Mouse (Mus musculus): ENCODE data around the gene Ids.
A peak's percentile ranks its signal among the peaks of the same experiment; 100 is the strongest.
"Not testable (repeated sequence)": the region's sequence is repeated elsewhere in the genome, so short reads cannot be mapped to it uniquely, and the experiment has no call there.

Ids gene

GRCm38 (mm10) chrX:70364661-70365613, at the start of gene Ids:
Gene Ids (minus strand): TSS chrX:70365084.
- DNase-seq (ENCODE audit: low spot score in 2 of 2): peak; percentile 67 to 73

- not testable (repeated sequence) for DNase-seq (ENCODE audit: low spot score in 2 of 2)
Measured at GRCm38 (mm10) chrX:70392636-70393035, 27.8 kb upstream of the Ids start.

GRCm38 (mm10) chrX:70385962-70386351, 21.1 kb upstream of the Ids start:
- no peak for DNase-seq (ENCODE audit: low spot score in 2 of 2)

- peak; percentile 60 to 66 for DNase-seq (ENCODE audit: low spot score in 2 of 2)
Measured at GRCm38 (mm10) chrX:70385276-70385961, 20.5 kb upstream of the Ids start, which contains the start of gene 1110012L19Rik. Gene 1110012L19Rik (plus strand): TSS chrX:70385877.

GRCm38 (mm10) chrX:70384917-70385275, 20.0 kb upstream of the Ids start:
- DNase-seq (ENCODE audit: low spot score in 2 of 2): no peak

- DNase-seq (ENCODE audit: low spot score in 2 of 2): not testable (repeated sequence)
Measured at GRCm38 (mm10) chrX:70374469-70375110, 9.7 kb upstream of the Ids start.

GRCm38 (mm10) chrX:70369758-70370157, 4.9 kb upstream of the Ids start:
- DNase-seq (ENCODE audit: low spot score in 2 of 2): not testable (repeated sequence)

GRCm38 (mm10) chrX:70364202-70364601, 682 bp downstream of the Ids start:
- no peak for DNase-seq (ENCODE audit: low spot score in 2 of 2)

- no peak for DNase-seq (ENCODE audit: low spot score in 2 of 2)
Measured at GRCm38 (mm10) chrX:70363446-70363845, 1.4 kb downstream of the Ids start.

- peak in 1 of 2 experiments; percentile 9 for DNase-seq (ENCODE audit: low spot score in 2 of 2)
Measured at GRCm38 (mm10) chrX:70362985-70363384, 1.9 kb downstream of the Ids start.

- DNase-seq (ENCODE audit: low spot score in 2 of 2): peak; percentile 39 to 56
Measured at GRCm38 (mm10) chrX:70330202-70330843, 34.6 kb downstream of the Ids start.

- no peak for DNase-seq (ENCODE audit: low spot score in 2 of 2)
Measured at GRCm38 (mm10) chrX:70328530-70329143, 36.2 kb downstream of the Ids start.

GRCm38 (mm10) chrX:70327656-70328055, 37.2 kb downstream of the Ids start:
- DNase-seq (ENCODE audit: low spot score in 2 of 2): no peak

GRCm38 (mm10) chrX:70319254-70319653, 45.6 kb downstream of the Ids start:
- no peak for DNase-seq (ENCODE audit: low spot score in 2 of 2)

- no peak for DNase-seq (ENCODE audit: low spot score in 2 of 2)
Measured at GRCm38 (mm10) chrX:70314949-70315641, 49.8 kb downstream of the Ids start.
